Mouse (Mus musculus): Measurements from ENCODE around the gene Oprd1. TPM values are rescaled to one million over a fixed set of nuclear protein-coding genes. Genes with fewer than 3 reads are reported as not detected.
A peak's percentile ranks its signal among the peaks of the same experiment; 100 is the strongest.

Gene Oprd1
- polyA plus RNA-seq, 1 experiment from 2014 or later: 0.30 TPM

DNA sequence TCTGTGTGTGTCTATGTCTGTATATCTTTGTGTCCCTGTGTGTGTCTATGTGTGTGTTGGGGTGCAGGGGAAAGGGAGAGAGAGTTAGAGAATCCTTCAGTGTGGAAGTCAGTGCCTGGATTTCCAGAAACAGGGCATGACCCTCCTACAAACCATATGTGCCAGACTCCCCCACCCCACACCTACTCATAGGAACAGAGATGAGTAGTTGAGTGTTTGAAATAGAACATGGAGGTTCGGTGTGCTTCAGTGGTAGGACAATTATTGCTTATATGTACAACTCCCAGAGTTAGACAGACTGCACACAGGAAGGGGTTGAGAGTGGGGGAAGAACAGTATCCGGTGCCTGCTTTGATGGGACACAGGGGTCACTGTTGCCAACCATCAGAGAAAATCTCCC lies 14.2 kb downstream of the Oprd1 start:
- ATAC-seq (ENCODE audit: insufficient read depth, low FRiP score): no peak
- H3K27ac ChIP-seq (ENCODE audit: low read length): no peak overlapping the region
- 82% methylated on average over 2 of the region's 2 CpGs for WGBS

DNA sequence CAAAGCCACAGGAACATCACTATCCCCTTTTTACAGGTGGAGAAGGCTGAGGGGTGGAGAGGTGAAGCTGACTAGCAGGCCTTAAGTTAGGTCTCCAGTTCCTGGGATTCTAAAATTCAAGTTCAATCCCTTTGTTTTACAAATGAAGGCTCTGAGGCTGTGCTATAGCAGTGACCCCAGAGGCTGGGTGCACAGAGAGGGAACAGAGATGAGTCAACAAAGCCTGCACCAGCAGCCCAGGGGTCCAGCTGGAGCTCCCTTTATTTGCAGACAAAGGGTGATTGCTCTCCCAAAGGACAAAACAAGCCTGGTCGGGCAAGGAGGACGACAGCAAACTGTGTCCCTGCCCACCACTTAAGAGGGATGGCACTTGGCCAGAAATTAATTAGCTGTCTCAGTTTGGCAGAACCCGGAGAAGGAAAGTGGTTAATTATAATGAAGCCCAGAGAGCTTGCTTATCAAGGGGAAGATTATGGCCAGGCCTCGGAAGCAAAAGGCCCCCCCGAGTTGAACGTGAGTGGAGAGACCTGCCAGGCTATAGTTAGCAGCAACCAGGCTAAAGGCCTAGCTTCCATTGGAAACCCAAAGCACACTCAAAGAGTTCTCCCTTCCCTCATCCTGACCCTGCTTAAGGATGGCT lies 15.2 kb downstream of the Oprd1 start:
- no peaks in the 10 kb centered on the region for H3K27me3 ChIP-seq (ENCODE audit: control insufficient read depth, insufficient read depth, low read length)
- H3K4me3 ChIP-seq (replicated peaks; ENCODE audit: low read length): no peak overlapping the region
- H3K36me3 ChIP-seq (ENCODE audit: control insufficient read depth, insufficient read depth, low read length): no peaks in the 10 kb centered on the region
- H3K27ac ChIP-seq (ENCODE audit: low read length): 0 out of 2 replicates have a peak overlapping the region, but pooled peaks have one; percentile 6
- no peak for ATAC-seq (ENCODE audit: insufficient read depth, low FRiP score)
- H3K9me3 ChIP-seq (replicated peaks; ENCODE audit: control insufficient read depth, low read length): no peaks in the 10 kb centered on the region
- H3K4me1 ChIP-seq (ENCODE audit: control insufficient read depth, insufficient read depth, low read length): no peaks in the 10 kb centered on the region
- H3K9ac ChIP-seq (ENCODE audit: low read length): 0 out of 2 replicates have a peak overlapping the region, but pooled peaks have one; percentile 11
- no peak overlapping the region for H3K4me2 ChIP-seq (ENCODE audit: low read depth, low read length)
- WGBS: 27% methylated on average over 6 of the region's 6 CpGs

More for the DNA sequence above, 14.2 kb downstream of the Oprd1 start:
- H3K9ac ChIP-seq (ENCODE audit: low read length): no peak overlapping the region
- no peaks in the 10 kb centered on the region for H3K4me1 ChIP-seq (ENCODE audit: control insufficient read depth, insufficient read depth, low read length)
- H3K4me2 ChIP-seq (ENCODE audit: low read depth, low read length): no peak overlapping the region
- H3K9me3 ChIP-seq (replicated peaks; ENCODE audit: control insufficient read depth, low read length): no peaks in the 10 kb centered on the region
- no peak overlapping the region for H3K4me3 ChIP-seq (replicated peaks; ENCODE audit: low read length)
- H3K27me3 ChIP-seq (ENCODE audit: control insufficient read depth, insufficient read depth, low read length): no peaks in the 10 kb centered on the region
- no peaks in the 10 kb centered on the region for H3K36me3 ChIP-seq (ENCODE audit: control insufficient read depth, insufficient read depth, low read length)

DNA sequence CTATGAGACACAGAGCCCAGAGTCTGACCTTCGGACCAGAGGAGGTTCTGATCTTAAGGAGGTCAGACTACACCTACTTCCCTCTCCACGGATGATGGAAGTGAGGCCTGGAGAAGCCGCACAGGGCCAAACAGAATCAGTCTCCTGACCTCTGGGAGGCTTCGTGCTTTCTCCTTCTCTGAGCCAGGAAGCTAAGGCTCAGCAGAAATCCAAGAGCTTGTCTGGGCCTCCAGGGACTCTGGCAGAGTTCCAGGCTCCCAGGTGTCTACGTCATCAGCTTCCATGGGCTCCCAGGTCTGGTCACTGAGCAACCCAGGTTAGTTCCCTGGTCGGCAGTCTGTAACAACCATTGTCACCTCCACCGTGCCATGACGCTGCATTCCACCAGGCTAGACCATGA lies 17.2 kb downstream of the Oprd1 start:
- WGBS: 72% methylated on average over 8 of the region's 8 CpGs
- ATAC-seq (ENCODE audit: insufficient read depth, low FRiP score): no peak
- Histone ChIP-seq H3K9me3 (replicated peaks; ENCODE audit: control insufficient read depth, low read length) (no peaks in the 10 kb centered on the region), H3K27me3 (ENCODE audit: control insufficient read depth, insufficient read depth, low read length) (no peaks in the 10 kb centered on the region), H3K4me1 (ENCODE audit: control insufficient read depth, insufficient read depth, low read length) (no peaks in the 10 kb centered on the region), H3K27ac (ENCODE audit: low read length) (no peak overlapping the region), H3K9ac (ENCODE audit: low read length) (no peak overlapping the region), H3K36me3 (ENCODE audit: control insufficient read depth, insufficient read depth, low read length) (no peaks in the 10 kb centered on the region), H3K4me3 (replicated peaks; ENCODE audit: low read length) (no peak overlapping the region), H3K4me2 (ENCODE audit: low read depth, low read length) (no peak overlapping the region)

DNA sequence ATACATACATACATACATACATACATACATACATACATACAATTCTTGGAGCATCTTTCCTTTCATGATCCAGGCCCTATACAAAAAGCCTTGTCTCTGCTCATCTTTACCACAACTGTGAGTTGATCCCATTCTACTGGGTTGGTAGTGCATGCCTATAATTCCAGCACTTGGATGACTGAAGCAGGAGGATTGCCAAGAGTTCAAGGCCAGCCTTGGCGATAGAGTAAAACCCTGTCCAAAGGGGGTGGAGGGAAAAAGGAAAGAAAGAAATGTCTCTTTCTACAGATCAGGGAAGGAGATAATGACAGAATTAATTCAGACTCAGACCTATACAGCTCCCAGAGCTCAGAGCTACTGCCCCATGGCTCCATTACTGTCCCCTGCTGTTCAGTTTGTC lies 21.1 kb downstream of the Oprd1 start:
- Histone ChIP-seq H3K4me3 (replicated peaks; ENCODE audit: low read length) (no peak overlapping the region), H3K9ac (ENCODE audit: low read length) (no peak overlapping the region), H3K27me3 (ENCODE audit: control insufficient read depth, insufficient read depth, low read length) (no peaks in the 10 kb centered on the region), H3K9me3 (replicated peaks; ENCODE audit: control insufficient read depth, low read length) (no peaks in the 10 kb centered on the region), H3K27ac (ENCODE audit: low read length) (no peak overlapping the region), H3K4me2 (ENCODE audit: low read depth, low read length) (no peak overlapping the region), H3K36me3 (ENCODE audit: control insufficient read depth, insufficient read depth, low read length) (no peaks in the 10 kb centered on the region), H3K4me1 (ENCODE audit: control insufficient read depth, insufficient read depth, low read length) (no peaks in the 10 kb centered on the region)
- WGBS: 91% methylated on average over 1 of the region's 1 CpGs
- ATAC-seq (ENCODE audit: insufficient read depth, low FRiP score): no peak

DNA sequence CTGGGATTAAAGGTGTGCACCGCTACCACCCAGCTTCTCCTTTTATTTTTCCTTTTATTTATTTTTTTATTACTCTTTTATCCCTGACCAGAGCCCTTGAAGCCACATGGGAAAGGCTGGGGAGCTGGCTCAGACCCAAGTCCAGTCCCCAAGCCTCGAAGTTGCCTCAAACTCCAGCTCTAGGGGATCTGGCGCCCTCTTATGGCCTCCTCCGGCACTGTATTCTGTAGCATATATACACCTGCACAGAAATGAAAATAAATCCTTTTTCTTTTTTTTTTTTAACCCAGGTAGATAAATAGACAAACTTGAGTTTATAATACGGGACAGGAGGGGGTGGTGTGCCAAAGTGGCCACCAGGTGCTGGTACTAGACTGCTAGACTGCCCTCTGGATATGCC lies 22.6 kb downstream of the Oprd1 start:
- Histone ChIP-seq H3K4me1 (ENCODE audit: control insufficient read depth, insufficient read depth, low read length) (no peaks in the 10 kb centered on the region), H3K9ac (ENCODE audit: low read length) (no peak overlapping the region), H3K9me3 (replicated peaks; ENCODE audit: control insufficient read depth, low read length) (no peaks in the 10 kb centered on the region), H3K36me3 (ENCODE audit: control insufficient read depth, insufficient read depth, low read length) (no peaks in the 10 kb centered on the region), H3K27me3 (ENCODE audit: control insufficient read depth, insufficient read depth, low read length) (no peaks in the 10 kb centered on the region), H3K4me3 (replicated peaks; ENCODE audit: low read length) (no peak overlapping the region), H3K27ac (ENCODE audit: low read length) (no peak overlapping the region), H3K4me2 (ENCODE audit: low read depth, low read length) (no peak overlapping the region)
- no peak for ATAC-seq (ENCODE audit: insufficient read depth, low FRiP score)
- WGBS: 82% methylated on average over 5 of the region's 5 CpGs

DNA sequence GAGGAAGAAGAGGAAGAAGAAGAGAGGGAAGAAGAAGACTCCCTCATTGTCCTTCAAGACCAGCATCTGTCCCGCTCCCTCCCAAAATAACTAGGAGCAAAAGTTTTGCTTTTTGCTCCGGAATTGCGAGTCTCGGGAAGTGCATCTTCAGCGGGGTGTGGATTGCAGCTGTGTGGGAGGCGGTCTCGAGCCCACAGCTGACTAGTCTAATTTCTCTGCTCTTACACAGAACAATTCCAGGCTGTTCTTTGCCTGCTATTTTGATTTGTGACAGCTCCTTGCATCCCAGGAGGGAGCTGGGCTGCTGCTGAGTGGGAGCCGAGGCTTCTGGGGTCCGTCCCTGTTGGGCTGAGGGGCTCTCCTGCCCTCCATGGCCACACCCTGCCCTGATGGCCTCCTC lies 24.7 kb downstream of the Oprd1 start:
- Histone ChIP-seq H3K27me3 (ENCODE audit: control insufficient read depth, insufficient read depth, low read length) (no peaks in the 10 kb centered on the region), H3K4me2 (ENCODE audit: low read depth, low read length) (no peak overlapping the region), H3K36me3 (ENCODE audit: control insufficient read depth, insufficient read depth, low read length) (no peaks in the 10 kb centered on the region), H3K9ac (ENCODE audit: low read length) (no peak overlapping the region), H3K27ac (ENCODE audit: low read length) (no peak overlapping the region), H3K4me1 (ENCODE audit: control insufficient read depth, insufficient read depth, low read length) (no peaks in the 10 kb centered on the region), H3K9me3 (replicated peaks; ENCODE audit: control insufficient read depth, low read length) (no peaks in the 10 kb centered on the region), H3K4me3 (replicated peaks; ENCODE audit: low read length) (no peak overlapping the region)
- no peak for ATAC-seq (ENCODE audit: insufficient read depth, low FRiP score)
- 56% methylated on average over 9 of the region's 9 CpGs for WGBS

DNA sequence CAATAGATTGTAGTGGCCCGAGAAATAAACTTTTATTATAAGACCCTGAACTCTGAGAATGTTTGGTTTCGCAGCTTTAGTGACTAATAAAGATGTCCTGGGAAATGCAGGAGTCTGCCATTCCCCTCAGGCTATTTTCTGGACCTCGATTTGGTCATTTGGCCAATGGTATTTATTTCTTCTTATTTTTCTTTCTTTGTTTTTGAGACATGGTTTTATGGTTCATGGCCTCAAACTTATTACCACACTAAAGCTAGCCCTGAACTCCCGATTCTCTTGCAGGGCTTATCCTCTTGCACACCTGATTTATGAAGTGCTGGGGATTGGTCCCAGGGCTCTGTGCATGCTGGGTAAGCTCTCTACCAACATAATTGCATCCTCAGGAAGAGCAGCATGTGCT lies 28.0 kb downstream of the Oprd1 start:
- ATAC-seq (ENCODE audit: insufficient read depth, low FRiP score): no peak
- Histone ChIP-seq H3K4me1 (ENCODE audit: control insufficient read depth, insufficient read depth, low read length) (peaks cover 4% of the 10 kb centered on the region; the same call in 1 of the 2 replicates), H3K27ac (ENCODE audit: low read length) (no peak overlapping the region), H3K36me3 (ENCODE audit: control insufficient read depth, insufficient read depth, low read length) (no peaks in the 10 kb centered on the region), H3K9ac (ENCODE audit: low read length) (no peak overlapping the region), H3K4me2 (ENCODE audit: low read depth, low read length) (no peak overlapping the region), H3K4me3 (replicated peaks; ENCODE audit: low read length) (no peak overlapping the region), H3K27me3 (ENCODE audit: control insufficient read depth, insufficient read depth, low read length) (peaks cover 11% of the 10 kb centered on the region; the same call in 1 of the 2 replicates), H3K9me3 (replicated peaks; ENCODE audit: control insufficient read depth, low read length) (no peaks in the 10 kb centered on the region)
- WGBS: 83% methylated on average over 4 of the region's 4 CpGs

DNA sequence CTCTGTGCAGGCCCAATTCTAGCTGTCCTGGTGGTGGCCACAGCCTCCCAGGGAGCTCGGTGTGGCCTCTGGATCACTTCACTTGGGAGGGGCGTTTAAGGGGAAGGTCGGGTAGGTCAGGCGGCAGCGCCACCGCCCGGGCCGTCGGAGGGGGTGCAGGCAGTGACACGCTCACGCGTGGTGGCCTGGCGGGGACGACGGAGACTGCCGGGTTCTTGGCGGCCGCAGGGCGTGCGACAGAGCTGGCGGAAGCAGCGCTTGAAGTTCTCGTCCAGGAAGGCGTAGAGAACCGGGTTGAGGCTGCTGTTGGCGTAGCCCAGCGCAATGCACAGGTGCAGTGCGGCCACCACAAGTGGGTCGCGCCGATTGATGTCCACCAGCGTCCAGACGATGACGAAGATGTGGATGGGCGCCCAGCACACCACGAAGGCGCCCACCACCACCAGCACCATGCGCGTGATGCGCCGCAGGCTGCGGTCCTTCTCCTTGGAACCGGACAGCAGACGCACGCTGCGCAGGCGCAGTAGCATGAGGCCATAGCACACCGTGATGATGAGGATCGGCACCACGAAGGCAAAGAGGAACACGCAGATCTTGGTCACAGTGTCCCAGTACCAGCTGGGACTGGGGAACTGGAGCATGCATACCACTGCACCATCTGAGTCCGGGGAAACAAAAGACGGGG lies 30.7 kb downstream of the Oprd1 start:
- 36% methylated on average over 53 of the region's 53 CpGs for WGBS
- H3K4me3 ChIP-seq (replicated peaks; ENCODE audit: low read length): peak overlapping the region; percentile 36
- peak overlapping the region; percentile 56 for H3K9ac ChIP-seq (ENCODE audit: low read length)
- H3K4me1 ChIP-seq (ENCODE audit: control insufficient read depth, insufficient read depth, low read length): peaks cover 4% of the 10 kb centered on the region; the same call in 1 of the 2 replicates
- H3K27me3 ChIP-seq (ENCODE audit: control insufficient read depth, insufficient read depth, low read length): peaks cover 11% of the 10 kb centered on the region; the same call in 1 of the 2 replicates
- no peak overlapping the region for H3K27ac ChIP-seq (ENCODE audit: low read length)
- peak overlapping the region; percentile 60 for H3K4me2 ChIP-seq (ENCODE audit: low read depth, low read length)
- ATAC-seq (ENCODE audit: insufficient read depth, low FRiP score): peak; percentile 44; the same call in 1 of the 2 replicates
- H3K9me3 ChIP-seq (replicated peaks; ENCODE audit: control insufficient read depth, low read length): no peaks in the 10 kb centered on the region
- H3K36me3 ChIP-seq (ENCODE audit: control insufficient read depth, insufficient read depth, low read length): no peaks in the 10 kb centered on the region

DNA sequence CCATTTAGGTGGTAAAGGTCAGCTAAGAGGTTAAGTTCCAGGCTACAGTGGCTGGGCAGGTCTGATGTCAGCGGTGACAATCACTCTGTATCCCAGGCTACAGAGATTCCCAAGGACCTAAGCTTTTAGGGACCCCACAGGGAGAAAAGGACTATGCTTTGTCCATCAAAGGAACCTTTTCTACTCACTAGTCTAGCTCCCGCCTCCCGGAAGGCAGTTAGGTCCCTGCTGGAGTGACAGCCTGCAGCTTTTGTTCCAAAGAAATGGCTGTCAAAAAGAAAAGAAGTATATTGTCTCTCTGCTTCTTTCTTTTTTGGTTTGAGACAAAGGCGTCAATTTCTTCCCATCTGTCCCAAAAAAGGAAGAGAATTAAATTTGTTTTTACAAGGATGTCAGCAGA lies 33.1 kb downstream of the Oprd1 start:
- no peak overlapping the region for H3K4me2 ChIP-seq (ENCODE audit: low read depth, low read length)
- H3K9me3 ChIP-seq (replicated peaks; ENCODE audit: control insufficient read depth, low read length): no peaks in the 10 kb centered on the region
- H3K27ac ChIP-seq (ENCODE audit: low read length): no peak overlapping the region
- H3K4me1 ChIP-seq (ENCODE audit: control insufficient read depth, insufficient read depth, low read length): peaks cover 4% of the 10 kb centered on the region; the same call in 1 of the 2 replicates
- no peak for ATAC-seq (ENCODE audit: insufficient read depth, low FRiP score)
- no peak overlapping the region for H3K9ac ChIP-seq (ENCODE audit: low read length)
- peaks cover 11% of the 10 kb centered on the region; the same call in 1 of the 2 replicates for H3K27me3 ChIP-seq (ENCODE audit: control insufficient read depth, insufficient read depth, low read length)
- H3K36me3 ChIP-seq (ENCODE audit: control insufficient read depth, insufficient read depth, low read length): no peaks in the 10 kb centered on the region
- no peak overlapping the region for H3K4me3 ChIP-seq (replicated peaks; ENCODE audit: low read length)
- 75% methylated on average over 4 of the region's 4 CpGs for WGBS

Data from stomach, embryonic 16.5 days (tissue).